Mouse (Mus musculus) regulatory T cell (primary cell): ENCODE data around the gene Vps37c.

Source experiments
- in situ Hi-C: fragments of 300-600 bp; cut with MboI, MseI; formaldehyde crosslinking; loops from one replicate; pipeline ENCODE4 v1.15.1; 2025; ENCODE audit warnings: high pct_unique_total_duplicates

Gene Vps37c

GRCm38 (mm10) chr19:10763381-10764031 is 75.0 kb downstream of the Vps37c start:
- in situ Hi-C loops = no loop called here
